In genomic region chr1:85899388-85899761, GRCm38 (mm10) we compare ENCODE assay signal across 8 mouse cellular contexts. TPM values are rescaled to one million over a fixed set of nuclear protein-coding genes. Genes with fewer than 3 reads are reported as not detected.
DNase-seq lines count a peak whose midpoint lies in the region; ATAC-seq and TF ChIP-seq lines count a peak whose summit lies in the region.

No protein-coding gene starts in this region.

- TF ChIP-seq CTCF in intestine, postnatal 0 days (IDR thresholded peaks at IDR 0.05; ENCODE audit: low read depth) = peak; percentile 50
- TF ChIP-seq CTCF in cortical plate, adult 2 months (IDR thresholded peaks at IDR 0.05; ENCODE audit: extremely low read depth, insufficient read depth, low read length) = no peak

- TF ChIP-seq POLR2A in cortical plate, adult 2 months (IDR thresholded peaks at IDR 0.05; ENCODE audit: extremely low read depth, insufficient read depth, low read length) = no peak

- H3K9ac ChIP-seq in intestine, postnatal 0 days (ENCODE audit: low read depth, low read length) = no peak overlapping the region
- H3K9ac ChIP-seq in intestine, embryonic 16.5 days (ENCODE audit: low read depth, low read length) = no peak overlapping the region
- H3K9ac ChIP-seq in limb, embryonic 15.5 days = no peak overlapping the region
- H3K9ac ChIP-seq in intestine, embryonic 15.5 days = no peak overlapping the region

- peak; percentile 41 for DNase-seq in ES-CJ7 (ENCODE audit: low read depth, low spot score)
- DNase-seq in c-Kit-positive CD71-positive TER-119-positive erythroid progenitor cells, embryonic 14.5 days (ENCODE audit: low spot score) = no peak
- DNase-seq in adrenal gland, postnatal 25 days = no peak

- no peak for ATAC-seq in intestine, postnatal 0 days
- no peak for ATAC-seq in intestine, embryonic 16.5 days
- no peak for ATAC-seq in limb, embryonic 15.5 days (ENCODE audit: insufficient number of reproducible peaks, low FRiP score, low TSS enrichment, low read depth)
- ATAC-seq in intestine, embryonic 15.5 days = no peak

- no peak overlapping the region for H3K4me2 ChIP-seq in intestine, postnatal 0 days (replicated peaks; ENCODE audit: low read depth)
- no peak overlapping the region for H3K4me2 ChIP-seq in intestine, embryonic 16.5 days (ENCODE audit: low read depth, low read length)
- no peak overlapping the region for H3K4me2 ChIP-seq in limb, embryonic 15.5 days
- no peak overlapping the region for H3K4me2 ChIP-seq in intestine, embryonic 15.5 days (replicated peaks)

- no peak overlapping the region for H3K4me3 ChIP-seq in intestine, postnatal 0 days (ENCODE audit: low read depth, low read length)
- no peak overlapping the region for H3K4me3 ChIP-seq in intestine, embryonic 16.5 days (ENCODE audit: low read length)
- H3K4me3 ChIP-seq in cortical plate, adult 2 months (ENCODE audit: insufficient read depth, low read length) = no peak overlapping the region
- no peak overlapping the region for H3K4me3 ChIP-seq in limb, embryonic 15.5 days
- H3K4me3 ChIP-seq in intestine, embryonic 15.5 days (replicated peaks) = no peak overlapping the region

- H3K27me3 ChIP-seq in intestine, postnatal 0 days (replicated peaks; ENCODE audit: control insufficient read depth, insufficient read depth, low read length) = no peaks in the 10 kb centered on the region
- no peaks in the 10 kb centered on the region for H3K27me3 ChIP-seq in intestine, embryonic 16.5 days (replicated peaks; ENCODE audit: control insufficient read depth, insufficient read depth, low read length)
- no peaks in the 10 kb centered on the region for H3K27me3 ChIP-seq in limb, embryonic 15.5 days
- no peaks in the 10 kb centered on the region for H3K27me3 ChIP-seq in intestine, embryonic 15.5 days (replicated peaks)

- 0 out of 2 replicates have a peak, but pooled peaks cover 12% of the 10 kb centered on the region for H3K4me1 ChIP-seq in intestine, postnatal 0 days (replicated peaks; ENCODE audit: control insufficient read depth, insufficient read depth, low read length)
- peaks cover 63% of the 10 kb centered on the region for H3K4me1 ChIP-seq in intestine, embryonic 16.5 days (ENCODE audit: control insufficient read depth, insufficient read depth, low read length)
- H3K4me1 ChIP-seq in cortical plate, adult 2 months (ENCODE audit: control insufficient read depth, insufficient read depth, low read length) = peaks cover 31% of the 10 kb centered on the region
- peaks cover 72% of the 10 kb centered on the region for H3K4me1 ChIP-seq in limb, embryonic 15.5 days
- peaks cover 59% of the 10 kb centered on the region for H3K4me1 ChIP-seq in intestine, embryonic 15.5 days (replicated peaks)

- no peak overlapping the region for H3K27ac ChIP-seq in intestine, postnatal 0 days (ENCODE audit: low read depth, low read length)
- no peak overlapping the region for H3K27ac ChIP-seq in intestine, embryonic 16.5 days (ENCODE audit: low read length)
- H3K27ac ChIP-seq in cortical plate, adult 2 months (ENCODE audit: insufficient read depth, low read length) = peak overlapping the region; percentile 82
- 0 out of 2 replicates have a peak overlapping the region, but pooled peaks have one; percentile 17 for H3K27ac ChIP-seq in limb, embryonic 15.5 days
- H3K27ac ChIP-seq in intestine, embryonic 15.5 days = no peak overlapping the region

- peaks cover 16% of the 10 kb centered on the region; the same call in 1 of the 2 replicates for H3K36me3 ChIP-seq in intestine, postnatal 0 days (ENCODE audit: control insufficient read depth, insufficient read depth)
- no peaks in the 10 kb centered on the region for H3K36me3 ChIP-seq in intestine, embryonic 16.5 days (ENCODE audit: control insufficient read depth, insufficient read depth, low read length)
- H3K36me3 ChIP-seq in limb, embryonic 15.5 days = peaks cover 19% of the 10 kb centered on the region
- H3K36me3 ChIP-seq in intestine, embryonic 15.5 days = 0 out of 2 replicates have a peak, but pooled peaks cover 3% of the 10 kb centered on the region

- H3K9me3 ChIP-seq in intestine, postnatal 0 days (ENCODE audit: control insufficient read depth) = no peaks in the 10 kb centered on the region
- no peaks in the 10 kb centered on the region for H3K9me3 ChIP-seq in intestine, embryonic 16.5 days (ENCODE audit: control insufficient read depth, low read length)
- no peaks in the 10 kb centered on the region for H3K9me3 ChIP-seq in limb, embryonic 15.5 days
- no peaks in the 10 kb centered on the region for H3K9me3 ChIP-seq in intestine, embryonic 15.5 days

RNA-seq across cellular contexts. Expression of gene Itm2c, which starts 5.3 kb away (rescaled TPM):
- polyA plus RNA-seq in intestine, postnatal 0 days (2015; fragmentation: Nextera tagmentation; extraction: Ambion mirVana) = 112 and 113 TPM in 2 replicates
- 129 and 141 TPM in 2 replicates for polyA plus RNA-seq in intestine, embryonic 16.5 days (2015; fragmentation: Nextera tagmentation; extraction: Ambion mirVana)
- polyA plus RNA-seq in cortical plate, adult 2 months (2012; rRNA removed) = 835 and 861 TPM in 2 replicates
- 306 and 309 TPM in 2 replicates for polyA plus RNA-seq in limb, embryonic 15.5 days (2015; fragmentation: Nextera tagmentation; extraction: Ambion mirVana)
- polyA plus RNA-seq in intestine, embryonic 15.5 days (2015; fragmentation: Nextera tagmentation; extraction: Ambion mirVana) = 135 TPM in 2 replicates
- 453 and 521 TPM in 2 replicates for total RNA-seq in adrenal gland, postnatal 25 days (2021)

RNA-seq across cellular contexts. Expression of gene 4933407L21Rik, which starts 28.9 kb away (rescaled TPM):
- polyA plus RNA-seq in intestine, postnatal 0 days (2015; fragmentation: Nextera tagmentation; extraction: Ambion mirVana) = 0.13 and 0.22 TPM in 2 replicates
- polyA plus RNA-seq in intestine, embryonic 16.5 days (2015; fragmentation: Nextera tagmentation; extraction: Ambion mirVana) = 0.09 and 0.22 TPM in 2 replicates
- 6.6 and 7.8 TPM in 2 replicates for polyA plus RNA-seq in cortical plate, adult 2 months (2012; rRNA removed)
- polyA plus RNA-seq in limb, embryonic 15.5 days (2015; fragmentation: Nextera tagmentation; extraction: Ambion mirVana) = 0.35 and 0.55 TPM in 2 replicates
- 0.32 and 0.34 TPM in 2 replicates for polyA plus RNA-seq in intestine, embryonic 15.5 days (2015; fragmentation: Nextera tagmentation; extraction: Ambion mirVana)
- total RNA-seq in adrenal gland, postnatal 25 days (2021) = 0.27 TPM in 1 of 2 replicates, not detected in the other

Comparison
In these comparisons a context has a peak if more than half of its experiments do, and no peak if none do; other contexts are left out.
1. H3K27ac ChIP-seq: peak in cortical plate, adult 2 months (single experiment) and limb, embryonic 15.5 days (single experiment); none in intestine, postnatal 0 days (single experiment), intestine, embryonic 16.5 days (single experiment) and intestine, embryonic 15.5 days (single experiment).